Mouse (Mus musculus) midbrain, embryonic 16.5 days (tissue): ENCODE data around the gene Eef1a1. TPM values are rescaled to one million over a fixed set of nuclear protein-coding genes. Genes with fewer than 3 reads are reported as not detected.
"Not testable (repeated sequence)": the region's sequence is repeated elsewhere in the genome, so short reads cannot be mapped to it uniquely, and the experiment has no call there.

ENCODE experiments used
- ATAC-seq: fragments of 200-750 bp; cut with Nextera tagmentation; 2 replicates; pipeline ENCODE4 v1.8.0; 2017; ENCODE audit warnings: moderate TSS enrichment
- H3K27ac ChIP-seq: fragments of 300-500 bp; sonication (generic); 2 replicates; pipeline ENCODE4 v1.5.1; 2014; ENCODE audit warnings: mild to moderate bottlenecking, low read length, mixed read lengths
- H3K27me3 ChIP-seq: fragments of 300-500 bp; sonication (generic); 2 replicates; pipeline ENCODE4 v1.6.1; 2014; ENCODE audit warnings: low read depth, low read length, mixed read lengths; ENCODE audit not compliant: control insufficient read depth, insufficient read depth
- H3K36me3 ChIP-seq: fragments of 300-500 bp; sonication (generic); 2 replicates; pipeline ENCODE4 v1.6.1; 2014; ENCODE audit warnings: mild to moderate bottlenecking, low read length, moderate library complexity, mixed read lengths; ENCODE audit not compliant: control insufficient read depth, insufficient read depth
- H3K4me1 ChIP-seq: fragments of 300-500 bp; sonication (generic); 2 replicates; pipeline ENCODE4 v1.6.1; 2014; ENCODE audit warnings: mild to moderate bottlenecking, low read length, mixed read lengths; ENCODE audit not compliant: control insufficient read depth, insufficient read depth
- H3K4me2 ChIP-seq: fragments of 300-500 bp; sonication (generic); 2 replicates; pipeline ENCODE4 v1.6.1; 2014; ENCODE audit warnings: mild to moderate bottlenecking, low read length, mixed read lengths
- H3K4me3 ChIP-seq: fragments of 300-500 bp; sonication (generic); 2 replicates; pipeline ENCODE4 v1.5.1; 2014; ENCODE audit warnings: low read depth, mild to moderate bottlenecking, low read length, moderate library complexity, mixed read lengths
- H3K9ac ChIP-seq: fragments of 300-500 bp; sonication (generic); 2 replicates; pipeline ENCODE4 v1.6.1; 2014; ENCODE audit warnings: low read depth, low read length, mixed read lengths
- H3K9me3 ChIP-seq: fragments of 300-500 bp; sonication (generic); replicated peaks from 2 replicates; pipeline ENCODE4 v1.6.1; 2014; ENCODE audit warnings: mild to moderate bottlenecking, low read length, mixed read lengths; ENCODE audit not compliant: control insufficient read depth, poor library complexity, severe bottlenecking
- WGBS: fragments of 180-500 bp; shearing (Covaris S2); extraction: QIAGEN DNeasy Blood & Tissue Kit; methylation state at CpG from one replicate; pipeline ENCODE4 v1.1.7; 2014; 5-methylcytosine and 5-hydroxymethylcytosine counted together
- polyA plus RNA-seq: library from polyadenylated mRNA; unstranded; fragments of >200 nt; fragmentation: Nextera tagmentation; extraction: Ambion mirVana; gene quantifications from 2 replicates; pipeline ENCODE4 v1.2.1, GENCODE M21; 2015

Eef1a1 gene
- polyA plus RNA-seq, 1 experiment from 2014 or later: 2,998 TPM

- Histone ChIP-seq H3K4me3 (peak overlapping the region; percentile 24), H3K4me2 (peak overlapping the region; percentile 44), H3K27ac (peak overlapping the region; percentile 80), H3K27me3 (no peaks in the 10 kb centered on the region), H3K9me3 (no peaks in the 10 kb centered on the region), H3K9ac (no peak overlapping the region), H3K36me3 (peaks cover 3% of the 10 kb centered on the region; the same call in 1 of the 2 replicates), H3K4me1 (peaks cover 18% of the 10 kb centered on the region)
- 53% methylated on average over 4 of the region's 4 CpGs for WGBS
- 0 out of 2 replicates have a peak, but pooled peaks have one; percentile 4 for ATAC-seq
These were observed 15.2 kb upstream of the Eef1a1 start for GRCm38 (mm10) chr9:78504133-78504532.

DNA sequence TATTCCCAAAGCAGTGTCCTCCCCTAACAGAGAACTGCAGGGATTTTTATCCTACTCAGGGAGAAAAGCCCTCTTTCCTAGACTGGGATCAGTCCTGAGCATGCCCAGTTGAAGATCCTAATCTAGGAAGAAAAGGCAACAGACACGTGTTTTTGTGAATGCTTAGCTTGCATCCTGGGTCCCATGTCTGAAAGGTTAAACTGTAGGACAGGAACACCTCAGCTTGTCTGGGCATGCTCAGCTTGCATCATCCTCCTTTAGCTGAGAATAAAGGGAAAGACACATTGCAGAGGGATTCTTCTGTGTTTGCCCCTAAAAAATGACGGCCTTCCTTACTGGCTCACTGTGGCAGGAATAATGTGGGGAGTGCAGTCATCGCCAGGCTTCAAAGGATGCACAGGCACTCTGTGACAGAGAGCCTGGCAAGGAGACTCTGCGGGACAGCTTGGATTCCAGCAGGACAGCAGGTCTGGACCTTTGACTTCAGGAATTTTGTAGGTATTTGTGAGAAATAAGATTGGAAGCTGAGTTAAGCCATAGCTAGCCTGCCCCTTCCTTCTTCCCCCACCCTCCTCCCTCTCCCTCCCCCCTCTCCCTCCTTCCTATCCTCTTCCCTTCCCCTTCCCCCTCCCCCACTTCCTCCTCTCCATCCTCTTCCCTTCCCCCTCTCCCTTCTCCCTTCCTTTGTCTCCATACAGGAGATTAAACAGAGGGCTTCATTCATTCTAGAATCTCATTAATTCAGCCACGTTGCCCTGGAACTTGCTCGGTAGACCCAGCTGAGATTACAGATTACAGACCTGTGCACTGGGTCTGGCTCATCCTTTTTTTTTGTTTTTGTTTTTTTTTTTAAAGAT lies 14.5 kb upstream of the Eef1a1 start:
- Histone ChIP-seq H3K27ac (peak overlapping the region; percentile 80), H3K9ac (peak overlapping the region; percentile 52), H3K36me3 (no peaks in the 10 kb centered on the region), H3K4me3 (peak overlapping the region; percentile 24), H3K4me2 (peak overlapping the region; percentile 44), H3K27me3 (no peaks in the 10 kb centered on the region), H3K4me1 (peaks cover 18% of the 10 kb centered on the region), H3K9me3 (no peaks in the 10 kb centered on the region)
- 1% methylated on average over 6 of the region's 6 CpGs for WGBS
- peak; percentile 77 for ATAC-seq

DNA sequence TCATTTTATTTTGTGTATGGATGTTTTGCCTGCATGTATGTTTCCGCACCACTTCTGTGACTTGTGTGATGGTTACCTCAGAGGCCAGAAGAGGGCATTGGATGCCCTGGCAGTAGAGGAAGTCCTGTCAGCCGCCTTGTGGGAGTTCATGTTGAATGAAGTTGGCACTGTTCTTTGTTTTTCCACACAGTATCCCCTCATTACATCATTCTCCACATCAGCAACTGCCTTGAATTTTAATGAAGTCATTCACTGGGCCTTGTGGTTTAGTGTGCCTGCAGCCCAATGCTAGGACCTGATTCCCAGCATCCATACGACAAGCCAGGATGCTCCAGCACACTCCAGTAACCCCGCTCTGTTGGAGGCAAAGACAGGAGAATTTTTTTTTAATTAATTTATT lies 12.3 kb upstream of the Eef1a1 start:
- H3K27me3 ChIP-seq: no peaks in the 10 kb centered on the region
- no peak overlapping the region for H3K27ac ChIP-seq
- no peak overlapping the region for H3K4me2 ChIP-seq
- no peaks in the 10 kb centered on the region for H3K36me3 ChIP-seq
- H3K9ac ChIP-seq: no peak overlapping the region
- no peaks in the 10 kb centered on the region for H3K9me3 ChIP-seq
- ATAC-seq: no peak
- no peak overlapping the region for H3K4me3 ChIP-seq
- 71% methylated on average over 4 of the region's 4 CpGs for WGBS
- H3K4me1 ChIP-seq: peaks cover 16% of the 10 kb centered on the region

GRCm38 (mm10) chr9:78500386-78500785 lies 11.4 kb upstream of the Eef1a1 start:
- no peaks in the 10 kb centered on the region for H3K27me3 ChIP-seq
- no peak for ATAC-seq
- H3K4me1 ChIP-seq: peaks cover 12% of the 10 kb centered on the region
- WGBS: 79% methylated on average over 3 of the region's 3 CpGs
- H3K36me3 ChIP-seq: no peaks in the 10 kb centered on the region
- H3K27ac ChIP-seq: no peak overlapping the region
- no peak overlapping the region for H3K4me2 ChIP-seq
- H3K9ac ChIP-seq: no peak overlapping the region
- H3K4me3 ChIP-seq: no peak overlapping the region
- no peaks in the 10 kb centered on the region for H3K9me3 ChIP-seq

- Histone ChIP-seq H3K4me1 (peaks cover 5% of the 10 kb centered on the region), H3K9ac (no peak overlapping the region), H3K36me3 (no peaks in the 10 kb centered on the region), H3K27ac (no peak overlapping the region), H3K4me2 (no peak overlapping the region), H3K4me3 (no peak overlapping the region), H3K9me3 (no peaks in the 10 kb centered on the region), H3K27me3 (no peaks in the 10 kb centered on the region)
- ATAC-seq: no peak
- 81% methylated on average over 7 of the region's 7 CpGs for WGBS
These were observed 4.2 kb upstream of the Eef1a1 start for GRCm38 (mm10) chr9:78493171-78493570.

DNA sequence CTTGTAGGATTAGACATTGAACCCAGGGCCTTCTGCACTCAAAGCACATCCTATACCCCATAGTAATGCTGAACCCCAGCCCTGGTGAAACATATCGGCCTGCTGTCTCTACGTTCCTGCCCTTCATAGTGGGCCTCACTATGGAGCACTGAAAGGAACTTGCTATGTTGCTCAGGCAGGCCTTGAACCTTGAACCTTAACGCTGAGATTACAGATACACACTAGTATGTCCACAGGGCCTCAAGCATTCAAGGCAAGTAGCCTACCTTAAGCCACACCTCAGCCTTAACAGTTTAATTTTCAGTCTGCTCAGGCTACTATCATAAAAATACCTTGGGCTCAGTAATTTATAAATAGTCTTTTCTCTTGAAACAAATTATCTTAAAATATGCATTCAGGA lies 3.3 kb upstream of the Eef1a1 start:
- H3K4me3 ChIP-seq: no peak overlapping the region
- H3K4me1 ChIP-seq: peaks cover 5% of the 10 kb centered on the region
- 93% methylated on average over 3 of the region's 3 CpGs for WGBS

DNA sequence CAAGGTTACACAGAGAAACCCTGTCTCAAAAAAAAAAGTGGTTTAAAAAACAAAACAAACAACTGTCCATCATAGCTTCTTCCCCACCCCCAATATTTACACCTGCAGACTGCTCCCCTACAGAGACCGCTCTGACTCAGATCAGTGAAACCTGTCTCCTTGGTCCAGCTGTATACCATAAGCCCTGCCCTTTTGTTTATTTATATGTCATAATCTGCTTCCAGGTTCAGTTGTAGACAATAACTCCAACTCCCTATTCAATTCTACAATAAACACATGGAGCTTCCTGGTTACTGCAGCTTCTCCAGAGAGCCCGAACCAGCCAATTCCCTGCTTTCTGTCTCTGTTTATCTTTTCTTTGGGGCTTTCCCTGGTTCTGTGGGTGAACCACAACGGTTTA lies 2.2 kb upstream of the Eef1a1 start:
- Histone ChIP-seq H3K4me2 (no peak overlapping the region), H3K4me1 (peaks cover 5% of the 10 kb centered on the region), H3K27me3 (no peaks in the 10 kb centered on the region), H3K36me3 (no peaks in the 10 kb centered on the region), H3K4me3 (no peak overlapping the region), H3K9ac (no peak overlapping the region), H3K9me3 (no peaks in the 10 kb centered on the region), H3K27ac (no peak overlapping the region)
- ATAC-seq: no peak
- WGBS: 84% methylated on average over 3 of the region's 3 CpGs

More for the DNA sequence above, 3.3 kb upstream of the Eef1a1 start:
- Histone ChIP-seq H3K27ac (no peak overlapping the region), H3K4me2 (no peak overlapping the region), H3K36me3 (no peaks in the 10 kb centered on the region), H3K27me3 (no peaks in the 10 kb centered on the region), H3K9ac (no peak overlapping the region), H3K9me3 (no peaks in the 10 kb centered on the region)
- ATAC-seq: no peak

DNA sequence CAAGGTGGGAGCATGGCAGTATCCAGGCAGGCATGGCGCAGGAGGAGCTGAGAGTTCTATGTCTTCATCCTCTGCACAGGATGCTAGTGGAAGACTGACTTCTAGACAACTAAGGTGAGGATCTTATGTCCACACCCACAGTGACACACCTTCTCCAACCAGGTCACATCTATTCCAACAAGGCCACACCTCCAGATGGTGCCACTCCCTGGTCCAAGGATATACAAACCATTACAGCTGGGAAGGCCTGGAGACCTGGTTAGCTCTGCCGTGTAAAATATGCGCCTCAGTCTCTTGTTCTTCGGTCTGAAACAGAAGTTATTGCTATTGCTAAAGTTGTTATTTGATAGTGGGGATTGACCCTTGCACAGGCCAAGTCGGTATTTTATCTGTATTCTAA lies 930 bp downstream of the Eef1a1 start:
- H3K4me2 ChIP-seq, H3K27me3 ChIP-seq, H3K27ac ChIP-seq, H3K36me3 ChIP-seq, H3K9me3 ChIP-seq, ATAC-seq, H3K9ac ChIP-seq, H3K4me1 ChIP-seq, H3K4me3 ChIP-seq: not testable (repeated sequence)
- WGBS: 95% methylated on average over 5 of the region's 5 CpGs

- H3K27ac ChIP-seq: no peak overlapping the region
- H3K4me1 ChIP-seq: peaks cover 13% of the 10 kb centered on the region
- no peak overlapping the region for H3K4me3 ChIP-seq
- 74% methylated on average over 3 of the region's 3 CpGs for WGBS
- no peak overlapping the region for H3K4me2 ChIP-seq
- no peak overlapping the region for H3K9ac ChIP-seq
- no peak for ATAC-seq
- no peaks in the 10 kb centered on the region for H3K9me3 ChIP-seq
- H3K27me3 ChIP-seq: no peaks in the 10 kb centered on the region
- H3K36me3 ChIP-seq: no peaks in the 10 kb centered on the region
These were observed 4.3 kb downstream of the Eef1a1 start for GRCm38 (mm10) chr9:78484660-78485059.
